Mouse (Mus musculus): Measurements from ENCODE around the gene Lypla2. TPM values are rescaled to one million over a fixed set of nuclear protein-coding genes. Genes with fewer than 3 reads are reported as not detected.
"Not testable (repeated sequence)": the region's sequence is repeated elsewhere in the genome, so short reads cannot be mapped to it uniquely, and the experiment has no call there.

Lypla2 gene
- 28.6 and 60.0 TPM in 2 replicates for total RNA-seq (2014; fragmentation: Nextera tagmentation)
- total RNA-seq (2017): 19.4 and 20.4 TPM in 2 replicates

DNA sequence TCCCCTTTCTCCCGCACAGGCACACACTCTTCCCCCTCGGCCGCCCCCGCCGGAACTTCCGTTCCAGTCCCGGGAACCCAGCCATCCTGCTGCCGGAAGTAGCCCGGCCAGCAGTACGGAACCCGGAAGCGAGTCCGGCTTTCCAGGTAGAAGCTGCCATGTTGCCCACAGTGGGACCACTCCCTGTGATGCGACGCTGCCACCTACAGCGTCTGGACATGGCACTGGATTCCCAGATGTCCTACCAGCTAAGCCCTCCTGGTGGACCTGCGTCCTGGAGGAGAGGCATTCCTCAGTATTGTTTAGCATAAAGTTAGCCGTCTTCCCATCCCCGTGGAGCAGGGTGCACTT, at the start of gene Lypla2:
TSS of gene Lypla2 (minus strand) at position 71 of the 351 bp plus-strand sequence.
- peak; percentile 68 for ATAC-seq (replicated peaks; ENCODE audit: poor library complexity, severe bottlenecking)

- peak; percentile 98 for ATAC-seq (replicated peaks; ENCODE audit: poor library complexity, severe bottlenecking)
These were observed 49.2 kb upstream of the Lypla2 start, which contains the start of gene Eloa for GRCm38 (mm10) chr4:136021549-136022047. Gene Eloa (minus strand): TSS chr4:136021763.

- ATAC-seq (replicated peaks; ENCODE audit: poor library complexity, severe bottlenecking): peak; percentile 64
These were observed 48.5 kb upstream of the Lypla2 start for GRCm38 (mm10) chr4:136020743-136021548.

GRCm38 (mm10) chr4:136016059-136016602, 43.7 kb upstream of the Lypla2 start:
- ATAC-seq (replicated peaks; ENCODE audit: poor library complexity, severe bottlenecking): no peak

DNA sequence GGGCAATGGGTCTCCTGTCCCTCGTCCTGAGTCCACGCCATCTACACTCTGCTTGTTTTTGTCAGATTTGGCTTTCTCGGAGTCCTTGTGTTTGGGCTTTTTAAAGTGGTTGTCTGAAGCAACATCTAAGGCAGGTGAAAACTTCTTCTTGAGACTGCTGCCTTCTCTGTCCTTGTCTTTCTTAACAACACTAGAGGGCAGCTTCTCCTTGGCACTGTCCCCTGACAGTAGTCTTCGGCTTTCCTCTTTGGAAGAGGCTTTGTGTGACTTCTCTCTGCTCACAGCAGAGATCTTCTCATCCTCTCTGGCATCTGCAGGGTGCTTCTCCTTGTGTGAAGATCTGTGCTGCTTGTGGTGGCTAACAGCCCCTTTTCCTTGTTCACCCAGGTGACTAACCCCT, 38.2 kb upstream of the Lypla2 start:
- ATAC-seq (replicated peaks; ENCODE audit: poor library complexity, severe bottlenecking): no peak

DNA sequence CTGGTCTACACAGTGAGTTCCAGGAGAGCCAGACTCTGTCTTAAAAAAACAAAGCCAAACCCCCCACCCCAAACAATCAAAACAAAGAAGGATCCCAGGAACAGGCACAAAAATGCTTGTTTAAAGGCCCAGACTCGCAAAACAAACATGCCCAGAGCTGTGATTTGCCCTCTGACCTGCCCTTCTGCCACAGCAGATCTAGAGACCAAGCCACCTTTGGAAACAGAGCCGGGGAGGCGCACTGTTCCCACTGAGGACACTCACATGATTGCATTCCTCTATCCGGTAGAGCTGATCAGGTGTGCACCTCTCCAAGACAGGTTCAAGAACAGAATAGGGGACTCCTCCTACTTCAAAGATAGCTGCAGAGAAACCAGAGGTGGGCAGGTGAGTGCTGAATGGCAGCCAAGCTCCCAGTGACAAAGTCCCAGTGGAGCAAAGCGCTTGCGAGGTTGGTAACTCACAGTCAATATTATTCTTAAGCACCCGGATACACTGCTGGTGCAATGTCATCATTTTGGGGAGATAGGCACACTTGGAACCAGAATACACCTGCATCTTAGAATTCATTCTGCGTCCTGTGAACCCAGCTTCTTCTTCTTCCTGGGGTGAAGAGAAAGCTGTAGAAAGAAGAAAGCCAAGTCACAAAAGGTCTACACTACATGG, 36.5 kb upstream of the Lypla2 start:
- no peak for ATAC-seq (replicated peaks; ENCODE audit: poor library complexity, severe bottlenecking)

DNA sequence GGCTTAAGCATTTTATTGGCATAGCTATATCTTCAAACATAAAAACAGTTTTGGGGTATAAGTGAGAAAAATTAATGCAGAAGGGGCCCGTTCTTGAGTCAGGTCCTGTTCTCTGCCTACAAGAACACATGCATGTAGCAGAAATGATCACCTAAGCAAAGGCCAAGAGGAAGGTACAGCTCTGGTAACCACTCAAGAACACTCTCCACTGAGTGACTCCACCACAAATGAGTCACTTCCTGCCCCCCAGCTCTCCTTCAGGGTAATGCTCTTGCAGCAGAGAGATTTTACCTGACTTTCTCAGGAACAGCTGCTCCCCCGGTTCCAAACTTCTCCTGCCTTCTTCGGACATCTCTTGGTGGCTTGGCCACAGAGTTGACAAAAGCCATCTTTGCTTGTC, 34.4 kb upstream of the Lypla2 start:
- ATAC-seq (replicated peaks; ENCODE audit: poor library complexity, severe bottlenecking): no peak

DNA sequence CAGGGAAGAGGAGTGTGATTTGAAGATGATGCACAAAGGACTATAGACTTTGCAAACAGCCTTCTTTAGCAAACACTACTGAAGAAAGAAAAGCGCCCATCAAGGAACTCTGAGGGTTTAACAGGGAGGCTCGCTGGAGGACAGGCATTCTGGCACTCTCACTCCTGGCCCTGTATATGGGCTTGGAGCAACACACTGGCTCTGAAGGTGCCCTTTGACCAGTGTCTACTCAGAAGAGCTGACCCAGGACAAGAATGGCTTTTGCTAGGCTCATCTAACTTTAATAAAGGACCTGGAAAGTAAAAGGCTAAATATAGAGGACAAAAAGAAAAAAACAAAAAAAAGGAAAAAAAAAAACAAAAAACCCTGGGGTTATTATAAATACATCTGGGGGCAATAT, 32.5 kb upstream of the Lypla2 start:
- no peak for ATAC-seq (replicated peaks; ENCODE audit: poor library complexity, severe bottlenecking)

GRCm38 (mm10) chr4:136004107-136004675, 31.8 kb upstream of the Lypla2 start:
- no peak for ATAC-seq (replicated peaks; ENCODE audit: poor library complexity, severe bottlenecking)

DNA sequence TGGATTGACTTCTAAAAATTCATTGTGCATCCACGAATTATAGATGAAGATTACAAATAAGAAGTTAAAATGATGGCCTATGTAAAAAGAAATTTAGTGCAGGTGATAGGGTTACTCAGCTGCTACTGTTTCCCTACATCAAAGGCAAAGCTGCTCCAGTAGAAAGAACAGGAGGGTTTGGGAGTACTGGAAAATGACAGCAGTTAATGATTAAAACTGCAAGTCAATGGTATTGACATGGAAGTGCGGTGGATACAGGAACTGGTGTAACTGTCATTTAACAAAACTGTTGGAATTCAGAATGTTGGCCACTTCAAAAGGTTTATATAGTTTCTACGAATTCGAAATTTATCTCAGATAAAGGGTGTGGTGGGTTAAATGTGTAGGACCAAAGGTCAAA, 22.7 kb upstream of the Lypla2 start:
- ATAC-seq (replicated peaks; ENCODE audit: poor library complexity, severe bottlenecking): no peak

- ATAC-seq (replicated peaks; ENCODE audit: poor library complexity, severe bottlenecking): no peak
These were observed 21.5 kb upstream of the Lypla2 start for GRCm38 (mm10) chr4:135993941-135994340.

DNA sequence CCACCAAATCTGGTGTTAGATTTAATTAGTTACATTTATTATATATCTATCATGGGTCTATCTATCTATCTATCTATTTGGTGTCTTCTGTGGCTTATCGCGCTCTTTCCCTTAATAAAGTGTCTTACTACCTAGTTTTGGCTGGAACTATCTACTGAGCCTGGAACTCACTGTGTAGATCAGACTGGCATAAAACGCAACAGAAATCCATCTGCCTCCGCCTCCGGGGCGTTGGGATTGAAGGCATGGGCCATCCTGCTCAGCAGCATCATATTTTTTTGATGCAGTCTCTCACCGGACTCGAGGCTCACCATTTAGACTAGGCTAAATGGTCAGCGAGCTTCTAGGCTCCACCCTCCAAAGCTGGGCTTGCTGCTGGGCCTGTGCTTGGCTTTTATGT, 15.3 kb upstream of the Lypla2 start:
- no peak for ATAC-seq (replicated peaks; ENCODE audit: poor library complexity, severe bottlenecking)

- ATAC-seq (replicated peaks; ENCODE audit: poor library complexity, severe bottlenecking): peak; percentile 90
These were observed 14.7 kb upstream of the Lypla2 start, which contains the start of gene Pithd1 for GRCm38 (mm10) chr4:135986943-135987710. Gene Pithd1 (minus strand): TSS chr4:135987264.

GRCm38 (mm10) chr4:135986301-135986942, 14.0 kb upstream of the Lypla2 start:
- no peak for ATAC-seq (replicated peaks; ENCODE audit: poor library complexity, severe bottlenecking)

DNA sequence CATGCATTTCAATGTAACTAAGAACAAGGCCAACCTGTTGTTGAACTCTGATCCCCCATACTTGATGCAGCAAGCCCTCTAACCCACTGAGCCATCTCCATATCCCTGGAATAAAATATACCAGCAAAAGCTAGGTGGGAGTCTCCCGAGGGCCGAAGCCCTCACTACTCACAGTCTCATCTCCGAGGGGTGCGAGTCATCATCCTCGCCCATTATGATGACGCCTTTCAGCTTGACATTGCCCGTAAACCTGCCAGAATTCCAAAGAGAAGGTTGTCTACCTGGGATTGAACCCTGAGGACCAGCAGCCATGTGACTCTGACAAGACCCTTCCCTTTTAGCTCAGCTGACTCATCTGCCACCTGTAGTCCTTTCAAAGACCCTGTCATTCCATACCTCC, 13.3 kb upstream of the Lypla2 start:
- ATAC-seq (replicated peaks; ENCODE audit: poor library complexity, severe bottlenecking): no peak

GRCm38 (mm10) chr4:135985193-135985592, 12.8 kb upstream of the Lypla2 start:
- ATAC-seq (replicated peaks; ENCODE audit: poor library complexity, severe bottlenecking): no peak

GRCm38 (mm10) chr4:135984556-135984955, 12.1 kb upstream of the Lypla2 start:
- ATAC-seq (replicated peaks; ENCODE audit: poor library complexity, severe bottlenecking): no peak

DNA sequence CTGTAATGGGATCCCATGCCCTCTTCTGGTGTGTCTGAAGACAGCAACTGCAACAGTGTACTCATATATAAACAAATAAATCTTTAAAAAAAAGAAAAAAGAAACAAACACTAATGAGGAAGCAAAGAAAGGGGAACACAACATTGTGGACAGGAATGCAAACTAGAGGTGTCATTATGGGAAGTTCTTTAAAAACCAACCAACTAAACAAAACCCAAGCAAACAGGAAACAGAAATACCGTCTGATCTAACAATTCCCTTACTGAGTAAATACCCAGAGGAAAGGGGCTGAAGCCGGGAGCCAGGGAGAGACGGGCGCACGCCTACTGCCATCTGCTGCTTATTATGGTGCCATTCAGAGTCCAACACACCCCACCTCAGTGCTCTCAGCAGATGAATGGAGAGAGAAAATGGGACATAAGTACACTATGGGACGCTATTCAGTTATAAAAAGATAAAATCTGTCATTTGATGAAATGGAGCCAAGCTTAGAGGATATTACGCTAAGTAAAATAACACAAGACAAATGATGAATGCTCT, 9.2 kb upstream of the Lypla2 start:
- no peak for ATAC-seq (replicated peaks; ENCODE audit: poor library complexity, severe bottlenecking)

DNA sequence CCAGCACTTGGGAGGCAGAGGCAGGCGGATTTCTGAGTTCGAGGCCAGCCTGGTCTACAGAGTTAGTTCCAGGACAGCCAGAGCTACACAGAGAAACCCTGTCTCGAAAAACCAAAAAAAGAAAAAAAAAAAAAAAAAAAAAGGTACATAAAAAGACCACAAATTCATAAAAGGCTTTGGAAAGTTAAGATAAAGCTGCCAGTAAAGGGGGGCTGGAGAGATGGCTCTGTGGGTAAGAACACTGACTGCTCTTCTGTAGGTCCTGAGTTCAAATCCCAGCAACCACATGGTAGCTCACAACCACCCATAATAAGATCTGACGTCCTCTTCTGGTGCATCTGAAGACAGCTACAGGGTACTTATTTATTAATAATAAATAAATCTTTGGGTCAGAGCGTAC, 7.8 kb upstream of the Lypla2 start:
- not testable (repeated sequence) for ATAC-seq (replicated peaks; ENCODE audit: poor library complexity, severe bottlenecking)

Data from granulocyte monocyte progenitor cell, adult 5-6 weeks (primary cell).